Mouse (Mus musculus) small intestine, adult 2 months (tissue): ENCODE data around the gene Ap1m2.

ENCODE experiments used
- CTCF ChIP-seq: fragments of 200-500 bp; IDR thresholded peaks from 2 replicates; pipeline ENCODE4 v1.5.1; 2012; ENCODE audit warnings: low read depth, mild to moderate bottlenecking, control low read depth, inconsistent platforms, low read length, moderate library complexity, mixed read lengths; ENCODE audit not compliant: insufficient replicate concordance, insufficient read length; ENCODE audit errors: extremely low read depth
- POLR2A ChIP-seq: fragments of 200-500 bp; IDR thresholded peaks from 2 replicates; pipeline ENCODE4 v1.6.1; 2012; ENCODE audit warnings: low read depth, mild to moderate bottlenecking, control low read depth, inconsistent platforms, low read length, moderate library complexity

GRCm38 (mm10) chr9:21312134-21312533 is at the start of gene Ap1m2:
- no peak for TF ChIP-seq CTCF
- TF ChIP-seq POLR2A, result no peak
